Mouse (Mus musculus): Measurements from ENCODE around the gene Myom3. TPM values are rescaled to one million over a fixed set of nuclear protein-coding genes. Genes with fewer than 3 reads are reported as not detected.

Gene Myom3
- total and polyA plus RNA-seq, 3 experiments: not detected

DNA sequence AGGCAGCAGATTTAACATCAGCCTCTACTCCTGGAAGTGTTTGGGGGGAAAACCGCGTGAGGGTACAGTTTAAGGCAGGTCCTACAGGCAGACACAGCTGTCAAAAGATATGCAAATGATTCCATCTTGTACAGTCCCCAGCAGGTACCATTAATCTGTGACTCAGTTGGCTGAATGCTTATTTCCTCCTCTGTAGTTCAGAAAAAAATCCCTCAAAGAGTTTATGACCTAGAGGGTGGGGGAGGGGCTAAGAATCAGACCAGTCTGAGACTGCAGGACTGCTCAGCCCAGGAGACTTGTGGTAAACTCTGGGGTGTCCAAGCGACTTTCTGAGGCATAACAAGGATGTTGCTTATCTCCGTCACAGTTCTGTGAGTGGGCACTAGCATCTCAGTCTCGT is 21.3 kb upstream of the Myom3 start:
- H3K27ac ChIP-seq (ENCODE audit: control insufficient read depth, low read depth, low read length): no peak overlapping the region
- no peak for DNase-seq (ENCODE audit: low read depth, low spot score)

GRCm38 (mm10) chr4:135739148-135739547 is 20.4 kb upstream of the Myom3 start:
- Histone ChIP-seq H3K27ac (ENCODE audit: control insufficient read depth, low read depth, low read length) (no peak overlapping the region), H3K36me3 (ENCODE audit: control insufficient read depth in 1 of 2, insufficient read depth in 2 of 2, low read length in 2 of 2) (no peaks in the 10 kb centered on the region), H3K27me3 (ENCODE audit: control insufficient read depth in 1 of 2, insufficient read depth in 2 of 2, low read length in 2 of 2) (peaks cover 2 to 5% of the 10 kb centered on the region in 2 experiments; a peak in 2 of 4 replicates), H3K4me1 (ENCODE audit: control insufficient read depth in 1 of 2, insufficient read depth in 2 of 2, low read length in 2 of 2) (no peaks in the 10 kb centered on the region), H3K79me2 (ENCODE audit: control insufficient read depth, insufficient read depth, low read length, poor library complexity) (no peaks in the 10 kb centered on the region), H3K4me3 (ENCODE audit: control insufficient read depth in 1 of 2, insufficient read depth in 1 of 2, low read depth in 2 of 2, low read length in 2 of 2) (no peak overlapping the region), H3K9ac (ENCODE audit: control insufficient read depth, low read depth, low read length, poor library complexity, severe bottlenecking) (no peak overlapping the region), H3K9me3 (replicated peaks; ENCODE audit: insufficient read depth, low read length) (no peaks in the 10 kb centered on the region)
- TF ChIP-seq ETS1 (IDR thresholded peaks at IDR 0.05; ENCODE audit: low read depth, low read length) (no peak), EP300 (IDR thresholded peaks at IDR 0.05; ENCODE audit: low read depth in 1 of 2, low read length in 2 of 2) (no peak), ZKSCAN1 (IDR thresholded peaks at IDR 0.05; ENCODE audit: low read depth, low read length) (no peak), CHD2 (IDR thresholded peaks at IDR 0.05; ENCODE audit: low read length) (no peak), NELFE (IDR thresholded peaks at IDR 0.05; ENCODE audit: low read depth, low read length) (no peak)
- DNase-seq (ENCODE audit: low read depth, low spot score): no peak

More for the DNA sequence above, 21.3 kb upstream of the Myom3 start:
- H3K4me1 ChIP-seq (ENCODE audit: control insufficient read depth in 1 of 2, insufficient read depth in 2 of 2, low read length in 2 of 2): no peaks in the 10 kb centered on the region
- no peak overlapping the region for H3K4me3 ChIP-seq (ENCODE audit: control insufficient read depth in 1 of 2, insufficient read depth in 1 of 2, low read depth in 2 of 2, low read length in 2 of 2)
- H3K79me2 ChIP-seq (ENCODE audit: control insufficient read depth, insufficient read depth, low read length, poor library complexity): no peaks in the 10 kb centered on the region
- H3K27me3 ChIP-seq (ENCODE audit: control insufficient read depth in 1 of 2, insufficient read depth in 2 of 2, low read length in 2 of 2): peaks cover 2% of the 10 kb centered on the region in 2 experiments; a peak in 2 of 4 replicates
- H3K9ac ChIP-seq (ENCODE audit: control insufficient read depth, low read depth, low read length, poor library complexity, severe bottlenecking): no peak overlapping the region
- no peaks in the 10 kb centered on the region for H3K9me3 ChIP-seq (replicated peaks; ENCODE audit: insufficient read depth, low read length)
- TF ChIP-seq CHD2 (IDR thresholded peaks at IDR 0.05; ENCODE audit: low read length) (no peak), ZNF384 (IDR thresholded peaks at IDR 0.05; ENCODE audit: low read depth, low read length) (no peak), NRF1 (IDR thresholded peaks at IDR 0.05; ENCODE audit: insufficient read depth, low read depth, low read length, poor library complexity, severe bottlenecking) (no peak), ELF1 (IDR thresholded peaks at IDR 0.05; ENCODE audit: low read depth, low read length) (no peak), MAFK (IDR thresholded peaks at IDR 0.05; ENCODE audit: borderline replicate concordance, low read depth, low read length) (no peak), BHLHE40 (IDR thresholded peaks at IDR 0.05; ENCODE audit: borderline replicate concordance, low read depth, low read length) (no peak)
- H3K36me3 ChIP-seq (ENCODE audit: control insufficient read depth in 1 of 2, insufficient read depth in 2 of 2, low read length in 2 of 2): no peaks in the 10 kb centered on the region

DNA sequence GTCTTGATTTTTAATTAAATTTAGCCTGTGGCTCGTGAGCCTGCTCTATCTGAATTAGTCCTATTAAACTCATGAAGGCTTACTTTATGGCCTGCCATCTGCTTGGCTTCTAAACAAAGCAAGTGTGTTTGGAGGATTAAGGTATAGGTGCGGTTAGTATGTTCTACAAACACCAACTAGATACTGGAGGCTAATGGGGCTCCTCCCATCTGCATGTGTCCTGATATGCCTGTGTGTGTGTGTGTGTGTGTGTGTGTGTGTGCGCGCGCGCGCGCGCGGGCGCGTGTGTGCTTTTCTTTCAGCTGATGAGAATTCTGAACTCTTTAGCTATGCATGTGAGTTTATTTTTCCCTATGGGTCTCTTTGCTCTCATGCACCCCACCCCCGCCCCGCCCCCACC is 19.8 kb upstream of the Myom3 start:
- Histone ChIP-seq H3K4me1 (ENCODE audit: control insufficient read depth in 1 of 2, insufficient read depth in 2 of 2, low read length in 2 of 2) (no peaks in the 10 kb centered on the region), H3K27ac (ENCODE audit: control insufficient read depth, low read depth, low read length) (no peak overlapping the region), H3K36me3 (ENCODE audit: control insufficient read depth in 1 of 2, insufficient read depth in 2 of 2, low read length in 2 of 2) (no peaks in the 10 kb centered on the region), H3K9me3 (replicated peaks; ENCODE audit: insufficient read depth, low read length) (no peaks in the 10 kb centered on the region), H3K27me3 (ENCODE audit: control insufficient read depth in 1 of 2, insufficient read depth in 2 of 2, low read length in 2 of 2) (peaks cover 2 to 6% of the 10 kb centered on the region in 2 experiments; a peak in 2 of 4 replicates), H3K4me3 (ENCODE audit: control insufficient read depth in 1 of 2, insufficient read depth in 1 of 2, low read depth in 2 of 2, low read length in 2 of 2) (no peak overlapping the region), H3K79me2 (ENCODE audit: control insufficient read depth, insufficient read depth, low read length, poor library complexity) (no peaks in the 10 kb centered on the region), H3K9ac (ENCODE audit: control insufficient read depth, low read depth, low read length, poor library complexity, severe bottlenecking) (no peak overlapping the region)
- peak; percentile 25 for DNase-seq (ENCODE audit: low read depth, low spot score)
- TF ChIP-seq CTCF (IDR thresholded peaks at IDR 0.05 in 2 of 3, conservative IDR thresholded peaks at IDR 0.05 in 1 of 3; ENCODE audit: control insufficient read depth in 1 of 3, insufficient read depth in 1 of 3, low read depth in 2 of 3, low read length in 3 of 3, poor library complexity in 1 of 3, severe bottlenecking in 1 of 3) (no peak), TCF12 (IDR thresholded peaks at IDR 0.05; ENCODE audit: low read depth, low read length) (no peak), POLR2A (IDR thresholded peaks at IDR 0.05; ENCODE audit: control insufficient read depth in 1 of 2, insufficient read depth in 1 of 2, low read depth in 1 of 2, low read length in 2 of 2, poor library complexity in 1 of 2) (no peak), MYB (IDR thresholded peaks at IDR 0.05; ENCODE audit: low read depth, low read length) (no peak), MAZ (IDR thresholded peaks at IDR 0.05; ENCODE audit: low read depth, low read length) (no peak)
